Mouse (Mus musculus) MEL (cell line): ENCODE measurements around the gene Trpm2. TPM values are rescaled to one million over a fixed set of nuclear protein-coding genes. Genes with fewer than 3 reads are reported as not detected.

Experiments
- DNase-seq: peaks from one replicate; pipeline ENCODE4 v3.0.0; 2011; ENCODE audit warnings: low read depth, low spot score
- H3K27ac ChIP-seq: 2 replicates; pipeline ENCODE4 v1.5.1; 2012; ENCODE audit warnings: low read depth, mild to moderate bottlenecking, control low read depth, low read length, moderate library complexity; ENCODE audit not compliant: control insufficient read depth
- H3K27me3 ChIP-seq, 2 experiments: fragments of 150-350 bp in 1 of 2; sonication (generic) in 1 of 2; 2 replicates each; pipeline ENCODE4 v1.6.1; 2012; ENCODE audit warnings: low read length in 2 of 2, mild to moderate bottlenecking in 2 of 2, improper control_type of control experiment in 1 of 2, moderate library complexity in 1 of 2; ENCODE audit not compliant: insufficient read depth in 2 of 2, control insufficient read depth in 1 of 2
- H3K36me3 ChIP-seq, 2 experiments: 2 replicates each; pipeline ENCODE4 v1.6.1; 2012 to 2014; ENCODE audit warnings: low read length in 2 of 2, improper control_type of control experiment in 1 of 2, inconsistent platforms in 1 of 2, mild to moderate bottlenecking in 1 of 2; ENCODE audit not compliant: insufficient read depth in 2 of 2, control insufficient read depth in 1 of 2
- H3K4me1 ChIP-seq, 2 experiments: fragments of 150-350 bp in 1 of 2; sonication (generic) in 1 of 2; 2 replicates each; pipeline ENCODE4 v1.6.1; 2012; ENCODE audit warnings: low read length in 2 of 2, improper control_type of control experiment in 1 of 2, mild to moderate bottlenecking in 1 of 2; ENCODE audit not compliant: insufficient read depth in 2 of 2, control insufficient read depth in 1 of 2
- H3K4me3 ChIP-seq, 2 experiments: fragments of 150-350 bp in 1 of 2; sonication (generic) in 1 of 2; 2 replicates each; pipeline ENCODE4 v1.5.1; 2012; ENCODE audit warnings: low read depth in 2 of 2, low read length in 2 of 2, mild to moderate bottlenecking in 2 of 2, moderate library complexity in 2 of 2, control low read depth in 1 of 2, improper control_type of control experiment in 1 of 2; ENCODE audit not compliant: control insufficient read depth in 1 of 2, insufficient read depth in 1 of 2
- H3K79me2 ChIP-seq: 2 replicates; pipeline ENCODE4 v1.6.1; 2012; ENCODE audit warnings: mild to moderate bottlenecking, low read length, moderate library complexity; ENCODE audit not compliant: control insufficient read depth, poor library complexity, insufficient read depth
- H3K9ac ChIP-seq: 2 replicates; pipeline ENCODE4 v1.6.1; 2012; ENCODE audit warnings: low read depth, mild to moderate bottlenecking, control low read depth, low read length, moderate library complexity; ENCODE audit not compliant: control insufficient read depth, poor library complexity, severe bottlenecking
- H3K9me3 ChIP-seq: fragments of 150-350 bp; sonication (generic); replicated peaks from 2 replicates; pipeline ENCODE4 v1.6.1; 2012; ENCODE audit warnings: mild to moderate bottlenecking, low read length, improper control_type of control experiment, moderate library complexity; ENCODE audit not compliant: insufficient read depth
- BHLHE40 ChIP-seq: IDR thresholded peaks from 2 replicates; pipeline ENCODE4 v1.6.1; 2012; ENCODE audit warnings: low read depth, mild to moderate bottlenecking, inconsistent platforms, low read length, improper control_type of control experiment, borderline replicate concordance
- CHD1 ChIP-seq: IDR thresholded peaks from 2 replicates; pipeline ENCODE4 v1.6.1; 2012; ENCODE audit warnings: low read depth, mild to moderate bottlenecking, inconsistent platforms, low read length, improper control_type of control experiment
- CHD2 ChIP-seq: IDR thresholded peaks from 2 replicates; pipeline ENCODE4 v1.6.1; 2011; ENCODE audit warnings: low read length, improper control_type of control experiment
- CTCF ChIP-seq, 3 experiments: IDR thresholded peaks in 2 of 3; conservative IDR thresholded peaks in 1 of 3; 2 replicates each; pipeline ENCODE4 v1.5.1; 2011 to 2012; ENCODE audit warnings: low read length in 3 of 3, low read depth in 2 of 3, mild to moderate bottlenecking in 2 of 3, improper control_type of control experiment in 1 of 3, inconsistent platforms in 1 of 3, mixed read lengths in 1 of 3, moderate library complexity in 1 of 3; ENCODE audit not compliant: control insufficient read depth in 1 of 3, insufficient read depth in 1 of 3, poor library complexity in 1 of 3, severe bottlenecking in 1 of 3
- ELF1 ChIP-seq: IDR thresholded peaks from 2 replicates; pipeline ENCODE4 v1.6.1; 2014; ENCODE audit warnings: low read depth, mild to moderate bottlenecking, inconsistent platforms, low read length, improper control_type of control experiment, moderate library complexity
- ETS1 ChIP-seq: IDR thresholded peaks from 2 replicates; pipeline ENCODE4 v1.6.1; 2012; ENCODE audit warnings: low read depth, mild to moderate bottlenecking, inconsistent platforms, low read length, improper control_type of control experiment, moderate library complexity
- GATA1 ChIP-seq: IDR thresholded peaks from 2 replicates; pipeline ENCODE4 v1.6.1; 2011; ENCODE audit warnings: low read depth, low read length, improper control_type of control experiment
- HCFC1 ChIP-seq: IDR thresholded peaks from 2 replicates; pipeline ENCODE4 v1.6.1; 2012; ENCODE audit warnings: low read depth, mild to moderate bottlenecking, inconsistent platforms, low read length, improper control_type of control experiment, moderate library complexity
- JUND ChIP-seq: IDR thresholded peaks from 2 replicates; pipeline ENCODE4 v1.6.1; 2011; ENCODE audit warnings: low read depth, mild to moderate bottlenecking, improper control_type of control experiment, low read length
- MAX ChIP-seq: IDR thresholded peaks from 2 replicates; pipeline ENCODE4 v1.6.1; 2011; ENCODE audit warnings: low read length, improper control_type of control experiment
- MAZ ChIP-seq: IDR thresholded peaks from 2 replicates; pipeline ENCODE4 v1.6.1; 2012; ENCODE audit warnings: low read depth, mild to moderate bottlenecking, inconsistent platforms, low read length, improper control_type of control experiment
- MEF2A ChIP-seq: IDR thresholded peaks from 2 replicates; pipeline ENCODE4 v1.6.1; 2014; ENCODE audit warnings: low read depth, mild to moderate bottlenecking, inconsistent platforms, low read length, improper control_type of control experiment; ENCODE audit not compliant: poor library complexity, insufficient replicate concordance, severe bottlenecking; ENCODE audit errors: extremely low read depth
- MXI1 ChIP-seq: IDR thresholded peaks from 2 replicates; pipeline ENCODE4 v1.6.1; 2011; ENCODE audit warnings: mild to moderate bottlenecking, low read depth, low read length, improper control_type of control experiment
- NELFE ChIP-seq: IDR thresholded peaks from 2 replicates; pipeline ENCODE4 v1.6.1; 2011; ENCODE audit warnings: low read depth, low read length, improper control_type of control experiment
- POLR2A ChIP-seq, 2 experiments: IDR thresholded peaks; 2 replicates each; pipeline ENCODE4 v1.6.1; 2011 to 2012; ENCODE audit warnings: low read length in 2 of 2, mild to moderate bottlenecking in 2 of 2, control low read depth in 1 of 2, improper control_type of control experiment in 1 of 2, low read depth in 1 of 2, moderate library complexity in 1 of 2; ENCODE audit not compliant: control insufficient read depth in 1 of 2, insufficient read depth in 1 of 2, poor library complexity in 1 of 2
- POLR2AphosphoS2 ChIP-seq: IDR thresholded peaks from 2 replicates; pipeline ENCODE4 v1.6.1; 2011; ENCODE audit warnings: low read length, improper control_type of control experiment
- RAD21 ChIP-seq: IDR thresholded peaks from 2 replicates; pipeline ENCODE4 v1.6.1; 2011; ENCODE audit warnings: mild to moderate bottlenecking, low read depth, low read length, improper control_type of control experiment
- RCOR1 ChIP-seq: IDR thresholded peaks from 2 replicates; pipeline ENCODE4 v1.6.1; 2012; ENCODE audit warnings: low read depth, mild to moderate bottlenecking, inconsistent platforms, low read length, improper control_type of control experiment
- SIN3A ChIP-seq: IDR thresholded peaks from 2 replicates; pipeline ENCODE4 v1.6.1; 2012; ENCODE audit warnings: low read length, improper control_type of control experiment, inconsistent platforms
- SMC3 ChIP-seq: IDR thresholded peaks from 2 replicates; pipeline ENCODE4 v1.6.1; 2011; ENCODE audit warnings: low read depth, low read length, improper control_type of control experiment
- TAL1 ChIP-seq: IDR thresholded peaks from 2 replicates; pipeline ENCODE4 v1.6.1; 2012; ENCODE audit warnings: mild to moderate bottlenecking, inconsistent platforms, low read length, moderate library complexity, mixed read lengths
- TCF12 ChIP-seq: IDR thresholded peaks from 2 replicates; pipeline ENCODE4 v1.6.1; 2014; ENCODE audit warnings: low read depth, mild to moderate bottlenecking, inconsistent platforms, low read length, improper control_type of control experiment, moderate library complexity
- USF1 ChIP-seq: IDR thresholded peaks from 2 replicates; pipeline ENCODE4 v1.6.1; 2014; ENCODE audit warnings: low read depth, mild to moderate bottlenecking, inconsistent platforms, low read length, improper control_type of control experiment, moderate library complexity
- USF2 ChIP-seq, 2 experiments: IDR thresholded peaks; 2 replicates each; pipeline ENCODE4 v1.6.1; 2011 to 2012; ENCODE audit warnings: improper control_type of control experiment in 2 of 2, low read length in 2 of 2, borderline replicate concordance in 1 of 2, inconsistent platforms in 1 of 2, low read depth in 1 of 2, mild to moderate bottlenecking in 1 of 2; ENCODE audit not compliant: insufficient read depth in 1 of 2
- ZC3H11A ChIP-seq: IDR thresholded peaks from 2 replicates; pipeline ENCODE4 v1.6.1; 2012; ENCODE audit warnings: low read depth, mild to moderate bottlenecking, inconsistent platforms, low read length, improper control_type of control experiment
- ZKSCAN1 ChIP-seq: IDR thresholded peaks from 2 replicates; pipeline ENCODE4 v1.6.1; 2012; ENCODE audit warnings: low read depth, mild to moderate bottlenecking, inconsistent platforms, low read length, improper control_type of control experiment, moderate library complexity
- ZMIZ1 ChIP-seq: IDR thresholded peaks from 2 replicates; pipeline ENCODE4 v1.6.1; 2012; ENCODE audit warnings: low read depth, mild to moderate bottlenecking, inconsistent platforms, low read length, improper control_type of control experiment, moderate library complexity
- polyA plus RNA-seq, 2 experiments: library from polyadenylated mRNA; stranded (reverse) in 1 of 2; unstranded in 1 of 2; fragments of >175 nt in 1 of 2; fragments of >200 nt in 1 of 2; gene quantifications; 2 replicates each; pipeline versions ENCODE4 v1.2.1 to v1.2.4; 2012; ENCODE audit warnings: low replicate concordance in 2 of 2, low read depth in 1 of 2; ENCODE audit not compliant: insufficient read length in 2 of 2, insufficient read depth in 1 of 2, missing spikeins in 1 of 2
- total RNA-seq: library from RNA; depleted of rRNA; stranded (reverse); fragments of 300-350 nt; gene quantifications from 2 replicates; pipeline ENCODE4 v1.2.3, GENCODE M21; 2012

Trpm2 gene
- total and polyA plus RNA-seq, 3 experiments: 7.8 to 18.5 TPM; not detected in 1

DNA sequence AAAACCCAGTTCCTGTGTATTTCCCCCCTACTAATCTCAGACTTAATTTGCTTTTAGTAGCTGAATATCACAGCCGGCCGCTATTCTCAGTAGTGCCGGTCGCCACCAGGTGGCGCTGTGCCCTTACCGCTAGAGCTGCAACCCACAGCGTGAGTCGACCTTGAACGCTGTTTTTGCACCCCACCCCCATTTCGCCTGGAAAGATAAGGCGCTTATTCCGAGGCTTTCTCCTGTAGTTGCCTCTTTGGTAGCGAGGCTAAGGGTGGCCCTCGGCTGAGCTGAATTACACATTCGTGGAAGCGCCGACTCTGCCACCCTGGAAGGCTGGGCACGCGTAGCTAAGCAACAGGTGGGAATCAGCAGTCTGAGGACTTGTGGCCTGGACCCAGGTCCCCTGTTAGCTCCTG, 48.4 kb upstream of the Trpm2 start:
- H3K4me1 ChIP-seq: peaks cover 0 to 6% of the 10 kb centered on the region in 2 experiments; a peak in 2 of 4 replicates
- TF ChIP-seq CHD1 (no peak), ETS1 (peak; percentile 52; the same call in 1 of the 2 replicates), POLR2A (IDR thresholded peaks at IDR 0.05; ENCODE audit: control insufficient read depth in 1 of 2, insufficient read depth in 1 of 2, low read depth in 1 of 2, low read length in 2 of 2, poor library complexity in 1 of 2) (peak in 1 of 2 experiments; percentile 48; a peak in 1 of 4 replicates), ZKSCAN1 (peak; percentile 55), TCF12 (peak; percentile 47; the same call in 1 of the 2 replicates), CHD2 (peak; percentile 49), ZMIZ1 (no peak), NELFE (peak; percentile 51), USF1 (no peak), SIN3A (peak; percentile 78), USF2 (IDR thresholded peaks at IDR 0.05; ENCODE audit: borderline replicate concordance in 1 of 2, insufficient read depth in 1 of 2, low read depth in 1 of 2, low read length in 2 of 2) (no peak), CTCF (IDR thresholded peaks at IDR 0.05 in 2 of 3, conservative IDR thresholded peaks at IDR 0.05 in 1 of 3; ENCODE audit: control insufficient read depth in 1 of 3, insufficient read depth in 1 of 3, low read depth in 2 of 3, low read length in 3 of 3, poor library complexity in 1 of 3, severe bottlenecking in 1 of 3) (peak; percentile 92 to 98 (median 98)), MAX (peak; percentile 39; the same call in 1 of the 2 replicates), ZC3H11A (peak; percentile 77), POLR2AphosphoS2 (no peak), ELF1 (peak; percentile 46), HCFC1 (0 out of 2 replicates have a peak, but pooled peaks have one; percentile 55), MAZ (peak; percentile 82), RAD21 (peak; percentile 88), GATA1 (peak; percentile 87), BHLHE40 (peak; percentile 59; the same call in 1 of the 2 replicates), SMC3 (peak; percentile 89), TAL1 (no peak), MXI1 (peak; percentile 72), MEF2A (no peak), JUND (peak; percentile 64; the same call in 1 of the 2 replicates), RCOR1 (no peak)
- TF ChIP-seq, all 39 proteins: peak for 19

More for the DNA sequence above, 48.4 kb upstream of the Trpm2 start:
- Histone ChIP-seq H3K4me3 (peak overlapping the region; percentile 36 to 66; a peak in 3 of 4 replicates), H3K9me3 (no peaks in the 10 kb centered on the region), H3K79me2 (no peaks in the 10 kb centered on the region), H3K36me3 (no peaks in the 10 kb centered on the region), H3K9ac (peak overlapping the region; percentile 78), H3K27me3 (no peaks in the 10 kb centered on the region; a peak in 1 of 4 replicates), H3K27ac (peak overlapping the region; percentile 43; the same call in 1 of the 2 replicates)
- DNase-seq: peak; percentile 94
